Mouse (Mus musculus): ENCODE measurements around the gene Lsp1. TPM values are rescaled to one million over a fixed set of nuclear protein-coding genes. Genes with fewer than 3 reads are reported as not detected.

Lsp1 gene
- 15.6 and 18.4 TPM in 2 replicates for polyA plus RNA-seq (2016; fragmentation: Nextera tagmentation; extraction: Ambion mirVana)

GRCm38 (mm10) chr7:142460636-142461077, at the start of gene Lsp1:
Gene Lsp1 (plus strand): TSS chr7:142460809.
- no peaks in the 10 kb centered on the region for H3K27me3 ChIP-seq (replicated peaks)
- no peak within 1 kb of the TSS for H3K4me3 ChIP-seq
- ATAC-seq (ENCODE audit: low FRiP score, low read depth), result no peak
- 93% methylated on average over 7 of the region's 7 CpGs for WGBS
- no peaks in the 10 kb centered on the region for H3K9me3 ChIP-seq
- no peak within 1 kb of the TSS for H3K4me2 ChIP-seq (replicated peaks)
- H3K9ac ChIP-seq, result no peak within 1 kb of the TSS
- H3K27ac ChIP-seq, result no peak within 1 kb of the TSS
- 0 out of 2 replicates have a peak, but pooled peaks cover 12% of the 10 kb centered on the region for H3K4me1 ChIP-seq
- no peaks in the 10 kb centered on the region for H3K36me3 ChIP-seq

- no peaks in the 10 kb centered on the region for H3K36me3 ChIP-seq
- no peak for ATAC-seq (ENCODE audit: low FRiP score, low read depth)
These were observed 47.3 kb upstream of the Lsp1 start for GRCm38 (mm10) chr7:142413285-142413684.

GRCm38 (mm10) chr7:142415314-142415713, 45.3 kb upstream of the Lsp1 start:
- Histone ChIP-seq H3K4me3 (no peak overlapping the region), H3K9me3 (no peaks in the 10 kb centered on the region), H3K36me3 (no peaks in the 10 kb centered on the region), H3K27me3 (replicated peaks) (no peaks in the 10 kb centered on the region), H3K9ac (no peak overlapping the region), H3K27ac (no peak overlapping the region), H3K4me2 (replicated peaks) (no peak overlapping the region), H3K4me1 (no peaks in the 10 kb centered on the region)
- 73% methylated on average over 4 of the region's 4 CpGs for WGBS
- no peak for ATAC-seq (ENCODE audit: low FRiP score, low read depth)

More at GRCm38 (mm10) chr7:142413285-142413684, 47.3 kb upstream of the Lsp1 start:
- H3K27me3 ChIP-seq (replicated peaks), result no peaks in the 10 kb centered on the region
- no peaks in the 10 kb centered on the region for H3K4me1 ChIP-seq
- no peak overlapping the region for H3K9ac ChIP-seq
- H3K27ac ChIP-seq, result no peak overlapping the region
- H3K9me3 ChIP-seq, result no peaks in the 10 kb centered on the region
- 92% methylated on average over 6 of the region's 6 CpGs for WGBS
- H3K4me3 ChIP-seq, result no peak overlapping the region
- no peak overlapping the region for H3K4me2 ChIP-seq (replicated peaks)

- ATAC-seq (ENCODE audit: low FRiP score, low read depth), result no peak
- no peaks in the 10 kb centered on the region for H3K27me3 ChIP-seq (replicated peaks)
- H3K9ac ChIP-seq, result no peak overlapping the region
- WGBS, result 77% methylated on average over 3 of the region's 3 CpGs
- H3K4me1 ChIP-seq, result no peaks in the 10 kb centered on the region
- no peak overlapping the region for H3K27ac ChIP-seq
- no peaks in the 10 kb centered on the region for H3K9me3 ChIP-seq
- H3K4me2 ChIP-seq (replicated peaks), result no peak overlapping the region
- H3K4me3 ChIP-seq, result no peak overlapping the region
- H3K36me3 ChIP-seq, result no peaks in the 10 kb centered on the region
These were observed 44.4 kb upstream of the Lsp1 start for GRCm38 (mm10) chr7:142416225-142416624.

- WGBS, result 98% methylated on average over 2 of the region's 2 CpGs
- Histone ChIP-seq H3K4me1 (no peaks in the 10 kb centered on the region), H3K27me3 (replicated peaks) (no peaks in the 10 kb centered on the region), H3K4me3 (no peak overlapping the region), H3K4me2 (replicated peaks) (no peak overlapping the region), H3K27ac (no peak overlapping the region), H3K36me3 (no peaks in the 10 kb centered on the region), H3K9me3 (no peaks in the 10 kb centered on the region), H3K9ac (no peak overlapping the region)
- no peak for ATAC-seq (ENCODE audit: low FRiP score, low read depth)
These were observed 42.6 kb upstream of the Lsp1 start for GRCm38 (mm10) chr7:142418027-142418426.

- WGBS, result 91% methylated on average over 8 of the region's 8 CpGs
- Histone ChIP-seq H3K27ac (no peak overlapping the region), H3K4me3 (no peak overlapping the region), H3K36me3 (no peaks in the 10 kb centered on the region), H3K4me2 (replicated peaks) (no peak overlapping the region), H3K9me3 (0 out of 2 replicates have a peak, but pooled peaks cover 4% of the 10 kb centered on the region), H3K9ac (no peak overlapping the region), H3K27me3 (replicated peaks) (no peaks in the 10 kb centered on the region), H3K4me1 (no peaks in the 10 kb centered on the region)
- ATAC-seq (ENCODE audit: low FRiP score, low read depth), result no peak
These were observed 41.9 kb upstream of the Lsp1 start for GRCm38 (mm10) chr7:142418679-142419078.

- Histone ChIP-seq H3K36me3 (no peaks in the 10 kb centered on the region), H3K4me2 (replicated peaks) (no peak overlapping the region), H3K4me3 (no peak overlapping the region), H3K9me3 (0 out of 2 replicates have a peak, but pooled peaks cover 4% of the 10 kb centered on the region), H3K27ac (no peak overlapping the region), H3K27me3 (replicated peaks) (no peaks in the 10 kb centered on the region), H3K9ac (no peak overlapping the region), H3K4me1 (no peaks in the 10 kb centered on the region)
- 89% methylated on average over 5 of the region's 5 CpGs for WGBS
- no peak for ATAC-seq (ENCODE audit: low FRiP score, low read depth)
These were observed 40.7 kb upstream of the Lsp1 start for GRCm38 (mm10) chr7:142419887-142420286.

GRCm38 (mm10) chr7:142421826-142422225, 38.8 kb upstream of the Lsp1 start:
- H3K9ac ChIP-seq, result no peak overlapping the region
- no peak overlapping the region for H3K27ac ChIP-seq
- H3K4me3 ChIP-seq, result no peak overlapping the region
- no peaks in the 10 kb centered on the region for H3K4me1 ChIP-seq
- no peak overlapping the region for H3K4me2 ChIP-seq (replicated peaks)
- H3K9me3 ChIP-seq, result 0 out of 2 replicates have a peak, but pooled peaks cover 4% of the 10 kb centered on the region
- 0 out of 2 replicates have a peak, but pooled peaks cover under 1% of the 10 kb centered on the region for H3K27me3 ChIP-seq (replicated peaks)
- 76% methylated on average over 2 of the region's 2 CpGs for WGBS
- H3K36me3 ChIP-seq, result no peaks in the 10 kb centered on the region
- ATAC-seq (ENCODE audit: low FRiP score, low read depth), result no peak

GRCm38 (mm10) chr7:142425641-142426213, 34.9 kb upstream of the Lsp1 start:
- no peak for ATAC-seq (ENCODE audit: low FRiP score, low read depth)
- Histone ChIP-seq H3K4me1 (peaks cover 12% of the 10 kb centered on the region), H3K9me3 (0 out of 2 replicates have a peak, but pooled peaks cover 4% of the 10 kb centered on the region), H3K9ac (no peak overlapping the region), H3K4me3 (no peak overlapping the region), H3K4me2 (replicated peaks) (no peak overlapping the region), H3K27me3 (replicated peaks) (0 out of 2 replicates have a peak, but pooled peaks cover 4% of the 10 kb centered on the region), H3K36me3 (no peaks in the 10 kb centered on the region), H3K27ac (no peak overlapping the region)
- WGBS, result 66% methylated on average over 11 of the region's 11 CpGs

- no peak overlapping the region for H3K4me3 ChIP-seq
- no peak overlapping the region for H3K4me2 ChIP-seq (replicated peaks)
- no peaks in the 10 kb centered on the region for H3K36me3 ChIP-seq
- no peak for ATAC-seq (ENCODE audit: low FRiP score, low read depth)
- H3K27me3 ChIP-seq (replicated peaks), result 0 out of 2 replicates have a peak, but pooled peaks cover 4% of the 10 kb centered on the region
- H3K9ac ChIP-seq, result no peak overlapping the region
- H3K9me3 ChIP-seq, result 0 out of 2 replicates have a peak, but pooled peaks cover 4% of the 10 kb centered on the region
- H3K4me1 ChIP-seq, result peaks cover 17% of the 10 kb centered on the region
- H3K27ac ChIP-seq, result no peak overlapping the region
- 4% methylated on average over 7 of the region's 7 CpGs for WGBS
These were observed 32.4 kb upstream of the Lsp1 start for GRCm38 (mm10) chr7:142428213-142428612.

GRCm38 (mm10) chr7:142430160-142430678, 30.4 kb upstream of the Lsp1 start:
- H3K4me2 ChIP-seq (replicated peaks), result no peak overlapping the region

GRCm38 (mm10) chr7:142431106-142431505, 29.5 kb upstream of the Lsp1 start:
- H3K4me2 ChIP-seq (replicated peaks), result no peak overlapping the region
- WGBS, result 84% methylated on average over 14 of the region's 14 CpGs
- H3K9ac ChIP-seq, result no peak overlapping the region
- no peaks in the 10 kb centered on the region for H3K36me3 ChIP-seq
- peaks cover 19% of the 10 kb centered on the region for H3K4me1 ChIP-seq
- 0 out of 2 replicates have a peak, but pooled peaks cover 4% of the 10 kb centered on the region for H3K27me3 ChIP-seq (replicated peaks)
- H3K9me3 ChIP-seq, result no peaks in the 10 kb centered on the region
- no peak overlapping the region for H3K27ac ChIP-seq
- H3K4me3 ChIP-seq, result no peak overlapping the region
- no peak for ATAC-seq (ENCODE audit: low FRiP score, low read depth)

More at GRCm38 (mm10) chr7:142430160-142430678, 30.4 kb upstream of the Lsp1 start:
- 0 out of 2 replicates have a peak, but pooled peaks cover 4% of the 10 kb centered on the region for H3K27me3 ChIP-seq (replicated peaks)
- peaks cover 19% of the 10 kb centered on the region for H3K4me1 ChIP-seq
- H3K9me3 ChIP-seq, result no peaks in the 10 kb centered on the region
- H3K9ac ChIP-seq, result no peak overlapping the region
- peak; percentile 79 for ATAC-seq (ENCODE audit: low FRiP score, low read depth)
- 55% methylated on average over 12 of the region's 12 CpGs for WGBS
- H3K4me3 ChIP-seq, result no peak overlapping the region
- no peaks in the 10 kb centered on the region for H3K36me3 ChIP-seq
- no peak overlapping the region for H3K27ac ChIP-seq

Data from neural tube, embryonic 12.5 days (tissue).